11 mouse cellular contexts compared by ENCODE assay signal in the genomic region with DNA sequence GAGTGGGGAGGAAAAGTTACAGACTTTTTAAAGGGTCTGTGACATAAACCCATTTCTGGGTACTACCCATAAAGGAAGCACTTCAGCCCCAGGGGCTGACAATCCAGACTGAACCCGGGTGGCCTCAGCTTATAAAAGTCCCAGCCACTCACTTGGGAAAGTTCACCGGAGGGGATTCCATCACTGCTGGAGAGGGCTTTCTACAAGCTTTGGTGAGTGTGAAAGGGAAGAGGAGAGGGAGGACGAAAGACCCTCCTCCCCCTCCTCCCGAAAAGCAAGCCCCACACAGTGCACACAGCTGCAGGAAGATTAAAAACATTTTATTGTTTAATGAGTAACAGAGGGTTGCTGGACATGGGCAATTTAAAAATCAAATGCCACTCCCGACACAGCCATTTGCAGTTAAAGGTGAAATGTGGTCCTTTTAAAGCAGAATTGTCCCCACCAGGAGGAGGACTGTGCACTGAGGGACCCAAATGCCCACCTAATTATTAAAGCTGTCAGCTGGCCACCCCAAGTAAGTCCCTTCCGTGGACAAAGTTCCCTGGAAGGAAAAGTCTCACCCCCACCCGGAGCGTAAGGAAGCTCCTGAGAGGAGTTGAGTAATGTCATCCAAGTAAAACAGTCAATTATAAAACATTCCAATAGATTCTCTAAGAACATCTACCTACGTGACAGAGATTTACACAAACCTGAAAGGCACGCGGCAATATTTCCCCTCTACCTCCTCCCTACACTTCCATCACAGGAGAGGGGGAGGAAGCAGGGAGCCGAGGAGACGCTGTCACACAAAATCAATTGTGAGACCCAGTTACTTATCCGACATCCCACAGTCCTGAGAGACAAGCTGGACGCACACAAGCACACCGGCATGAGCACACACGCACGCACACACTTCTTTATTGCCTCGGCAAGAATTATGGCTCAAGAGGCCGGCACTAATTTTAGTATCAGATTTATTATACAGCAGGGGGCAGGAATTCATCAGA. TPM values are rescaled to one million over a fixed set of nuclear protein-coding genes. Genes with fewer than 3 reads are reported as not detected.
DNase-seq lines count a peak whose midpoint lies in the region; ATAC-seq and TF ChIP-seq lines count a peak whose summit lies in the region.
"Had no signal": no experiment of that assay in that cellular context is flagged by ENCODE, and none has a peak within 500 bp of the region (broad histone marks: within the 10 kb centered on the region; RNA-seq: fewer than 3 reads in every experiment).

No protein-coding gene starts in this region.

- no peak overlapping the region for H3K4me3 ChIP-seq in heart, embryonic 12.5 days
- no peak overlapping the region for H3K4me3 ChIP-seq in stomach, embryonic 14.5 days (ENCODE audit: low read depth, low read length)
- no peak overlapping the region for H3K4me3 ChIP-seq in stomach, postnatal 0 days (ENCODE audit: low read depth, low read length)
- 0 out of 2 replicates have a peak overlapping the region, but pooled peaks have one; percentile 9 for H3K4me3 ChIP-seq in limb, embryonic 10.5 days
- H3K4me3 ChIP-seq in stomach, embryonic 16.5 days (replicated peaks; ENCODE audit: low read length): no peak overlapping the region

- DNase-seq in heart, adult 11 months: no peak
- no peak for DNase-seq in stomach, postnatal 0 days (ENCODE audit: low spot score)
- DNase-seq in limb, embryonic 10.5 days (ENCODE audit: low spot score): peak; percentile 73
- DNase-seq in frontal cortex, adult 2 months (ENCODE audit: extremely low spot score in 1 of 2, low spot score in 1 of 2): no peak
- no peak for DNase-seq in cerebellum, postnatal 25 days
- DNase-seq: cerebellum, adult 18-20 months; thymus, adult 18-20 months had no signal

- no peak for ATAC-seq in heart, embryonic 12.5 days (ENCODE audit: insufficient number of reproducible peaks, low FRiP score)
- ATAC-seq in stomach, embryonic 14.5 days (ENCODE audit: insufficient number of reproducible peaks, insufficient read depth, low FRiP score, low read depth): no peak
- ATAC-seq in stomach, postnatal 0 days (ENCODE audit: low FRiP score, low TSS enrichment): no peak
- no peak for ATAC-seq in stomach, embryonic 16.5 days (ENCODE audit: insufficient read depth, low FRiP score)
- ATAC-seq: lung, postnatal 0 days had no signal

- H3K27ac ChIP-seq in heart, embryonic 12.5 days (ENCODE audit: poor library complexity, severe bottlenecking): peak overlapping the region; percentile 58
- peak overlapping the region; percentile 44; the same call in 1 of the 2 replicates for H3K27ac ChIP-seq in stomach, embryonic 14.5 days (ENCODE audit: low read length)
- H3K27ac ChIP-seq in stomach, postnatal 0 days (replicated peaks): no peak overlapping the region
- peak overlapping the region; percentile 83 for H3K27ac ChIP-seq in limb, embryonic 10.5 days
- 0 out of 2 replicates have a peak overlapping the region, but pooled peaks have one; percentile 62 for H3K27ac ChIP-seq in stomach, embryonic 16.5 days (ENCODE audit: low read length)

- peaks cover 26% of the 10 kb centered on the region for H3K36me3 ChIP-seq in heart, embryonic 12.5 days
- no peaks in the 10 kb centered on the region; the same call in 1 of the 2 replicates for H3K36me3 ChIP-seq in stomach, embryonic 14.5 days (ENCODE audit: control insufficient read depth, insufficient read depth, low read length)
- H3K36me3 ChIP-seq in stomach, postnatal 0 days (ENCODE audit: control insufficient read depth, insufficient read depth, low read length): no peaks in the 10 kb centered on the region
- H3K36me3 ChIP-seq in limb, embryonic 10.5 days: peaks cover 37% of the 10 kb centered on the region
- 0 out of 2 replicates have a peak, but pooled peaks cover under 1% of the 10 kb centered on the region for H3K36me3 ChIP-seq in stomach, embryonic 16.5 days (ENCODE audit: control insufficient read depth, insufficient read depth, low read length)

- no peaks in the 10 kb centered on the region for H3K9me3 ChIP-seq in heart, embryonic 12.5 days (replicated peaks)
- no peaks in the 10 kb centered on the region for H3K9me3 ChIP-seq in stomach, embryonic 14.5 days (ENCODE audit: control insufficient read depth, low read depth, low read length)
- H3K9me3 ChIP-seq in stomach, postnatal 0 days (ENCODE audit: control insufficient read depth, low read length): no peaks in the 10 kb centered on the region
- no peaks in the 10 kb centered on the region for H3K9me3 ChIP-seq in limb, embryonic 10.5 days (replicated peaks)
- no peaks in the 10 kb centered on the region for H3K9me3 ChIP-seq in stomach, embryonic 16.5 days (replicated peaks; ENCODE audit: control insufficient read depth, low read length)

- no peaks in the 10 kb centered on the region for H3K27me3 ChIP-seq in heart, embryonic 12.5 days (replicated peaks)
- no peaks in the 10 kb centered on the region for H3K27me3 ChIP-seq in stomach, embryonic 14.5 days (ENCODE audit: control insufficient read depth, insufficient read depth, low read length)
- H3K27me3 ChIP-seq in stomach, postnatal 0 days (ENCODE audit: control insufficient read depth, insufficient read depth, low read length): no peaks in the 10 kb centered on the region
- no peaks in the 10 kb centered on the region for H3K27me3 ChIP-seq in limb, embryonic 10.5 days (ENCODE audit: low read depth, poor library complexity, severe bottlenecking)
- H3K27me3 ChIP-seq in stomach, embryonic 16.5 days (ENCODE audit: control insufficient read depth, insufficient read depth, low read length): no peaks in the 10 kb centered on the region

- TF ChIP-seq EP300 in stomach, postnatal 0 days (optimal IDR thresholded peaks at IDR 0.05): no peak

- no peak for TF ChIP-seq CTCF in stomach, postnatal 0 days (IDR thresholded peaks at IDR 0.05; ENCODE audit: low read depth)

- no peak overlapping the region for H3K4me2 ChIP-seq in heart, embryonic 12.5 days
- no peak overlapping the region for H3K4me2 ChIP-seq in stomach, embryonic 14.5 days (replicated peaks; ENCODE audit: low read depth, low read length)
- H3K4me2 ChIP-seq in stomach, postnatal 0 days (replicated peaks; ENCODE audit: low read depth): no peak overlapping the region
- no peak overlapping the region for H3K4me2 ChIP-seq in stomach, embryonic 16.5 days (ENCODE audit: low read depth, low read length)

- H3K4me1 ChIP-seq in heart, embryonic 12.5 days (replicated peaks): peaks cover 80% of the 10 kb centered on the region
- peaks cover 57% of the 10 kb centered on the region for H3K4me1 ChIP-seq in stomach, embryonic 14.5 days (ENCODE audit: control insufficient read depth, insufficient read depth, low read length)
- H3K4me1 ChIP-seq in stomach, postnatal 0 days (replicated peaks; ENCODE audit: control insufficient read depth, insufficient read depth): 0 out of 2 replicates have a peak, but pooled peaks cover 9% of the 10 kb centered on the region
- peaks cover 92% of the 10 kb centered on the region for H3K4me1 ChIP-seq in limb, embryonic 10.5 days
- peaks cover 60% of the 10 kb centered on the region for H3K4me1 ChIP-seq in stomach, embryonic 16.5 days (ENCODE audit: control insufficient read depth, insufficient read depth, low read length)

- WGBS in heart, embryonic 12.5 days: 54% methylated on average over 20 of the region's 20 CpGs
- WGBS in stomach, embryonic 14.5 days: 25% methylated on average over 20 of the region's 20 CpGs
- 42% methylated on average over 20 of the region's 20 CpGs for WGBS in stomach, postnatal 0 days
- 10% methylated on average over 20 of the region's 20 CpGs for WGBS in limb, embryonic 10.5 days
- WGBS in stomach, embryonic 16.5 days: 34% methylated on average over 20 of the region's 20 CpGs

- peak overlapping the region; percentile 59 for H3K9ac ChIP-seq in heart, embryonic 12.5 days
- no peak overlapping the region for H3K9ac ChIP-seq in stomach, embryonic 14.5 days (replicated peaks; ENCODE audit: low read depth, low read length)
- H3K9ac ChIP-seq in stomach, postnatal 0 days (ENCODE audit: low read length): no peak overlapping the region
- no peak overlapping the region; the same call in 1 of the 2 replicates for H3K9ac ChIP-seq in stomach, embryonic 16.5 days (ENCODE audit: low read length)

RNA-seq across cellular contexts. Expression of a gene that starts 24.1 kb away (rescaled TPM):
- 18.7 and 20.5 TPM in 2 replicates for polyA plus RNA-seq in heart, embryonic 12.5 days (2016; fragmentation: Nextera tagmentation; extraction: Ambion mirVana)
- polyA plus RNA-seq in stomach, embryonic 14.5 days (2014; fragmentation: Nextera tagmentation; extraction: Ambion mirVana): 17.5 and 17.9 TPM in 2 replicates
- polyA plus RNA-seq in stomach, postnatal 0 days (2015; fragmentation: Nextera tagmentation; extraction: Ambion mirVana): 6.7 and 7.3 TPM in 2 replicates
- polyA plus RNA-seq in limb, embryonic 10.5 days (2016; fragmentation: Nextera tagmentation; extraction: Ambion mirVana): 16.8 and 18.1 TPM in 2 replicates
- 11.5 and 11.7 TPM in 2 replicates for polyA plus RNA-seq in stomach, embryonic 16.5 days (2015; fragmentation: Nextera tagmentation; extraction: Ambion mirVana)
- 77.1 and 82.2 TPM in 2 replicates for polyA plus RNA-seq in frontal cortex, adult 2 months (2012; rRNA removed)
